Mouse (Mus musculus) heart, embryonic 14.5 days (tissue): Measurements from ENCODE around the gene Efna5. TPM values are rescaled to one million over a fixed set of nuclear protein-coding genes. Genes with fewer than 3 reads are reported as not detected.
A peak's percentile ranks its signal among the peaks of the same experiment; 100 is the strongest.

Experiments
- ATAC-seq: fragments of 200-750 bp; cut with Nextera tagmentation; 2 replicates; pipeline ENCODE4 v1.8.0; 2017; ENCODE audit warnings: low read depth, moderate TSS enrichment; ENCODE audit not compliant: insufficient number of reproducible peaks, insufficient read depth, low FRiP score
- H3K27ac ChIP-seq, 2 experiments: fragments of 200-500 bp in 1 of 2; fragments of 300-500 bp in 1 of 2; sonication (generic) in 1 of 2; replicated peaks in 1 of 2; 2 replicates each; pipeline ENCODE4 v1.5.1; 2012 to 2014; ENCODE audit warnings: low read depth in 2 of 2, low read length in 2 of 2, control low read depth in 1 of 2, mild to moderate bottlenecking in 1 of 2, mixed read lengths in 1 of 2; ENCODE audit not compliant: control insufficient read depth in 1 of 2, insufficient read depth in 1 of 2
- H3K27me3 ChIP-seq: fragments of 300-500 bp; sonication (generic); 2 replicates; pipeline ENCODE4 v1.6.1; 2014; ENCODE audit warnings: mild to moderate bottlenecking, low read length, control low read depth; ENCODE audit not compliant: control insufficient read depth, insufficient read depth
- H3K36me3 ChIP-seq: fragments of 300-500 bp; sonication (generic); 2 replicates; pipeline ENCODE4 v1.6.1; 2014; ENCODE audit warnings: mild to moderate bottlenecking, control low read depth, low read length, mixed read lengths; ENCODE audit not compliant: control insufficient read depth, insufficient read depth
- H3K4me1 ChIP-seq, 2 experiments: fragments of 200-500 bp in 1 of 2; fragments of 300-500 bp in 1 of 2; sonication (generic) in 1 of 2; 2 replicates each; pipeline ENCODE4 v1.6.1; 2012 to 2014; ENCODE audit warnings: low read length in 2 of 2, control low read depth in 1 of 2, mixed read lengths in 1 of 2; ENCODE audit not compliant: control insufficient read depth in 2 of 2, insufficient read depth in 2 of 2
- H3K4me2 ChIP-seq: fragments of 300-500 bp; sonication (generic); 2 replicates; pipeline ENCODE4 v1.6.1; 2014; ENCODE audit warnings: mild to moderate bottlenecking, low read length
- H3K4me3 ChIP-seq, 2 experiments: fragments of 200-500 bp in 1 of 2; fragments of 300-500 bp in 1 of 2; sonication (generic) in 1 of 2; 2 replicates each; pipeline ENCODE4 v1.5.1; 2012 to 2014; ENCODE audit warnings: low read length in 2 of 2, mild to moderate bottlenecking in 2 of 2, control low read depth in 1 of 2, low read depth in 1 of 2, moderate library complexity in 1 of 2; ENCODE audit not compliant: control insufficient read depth in 1 of 2, insufficient read depth in 1 of 2
- H3K9ac ChIP-seq: fragments of 300-500 bp; sonication (generic); 2 replicates; pipeline ENCODE4 v1.6.1; 2014; ENCODE audit warnings: mild to moderate bottlenecking, low read length
- H3K9me3 ChIP-seq: fragments of 300-500 bp; sonication (generic); 2 replicates; pipeline ENCODE4 v1.6.1; 2016; ENCODE audit warnings: low read length, control low read depth; ENCODE audit not compliant: control insufficient read depth
- WGBS: fragments of 180-500 bp; shearing (Covaris S2); extraction: QIAGEN DNeasy Blood & Tissue Kit; methylation state at CpG from one replicate; pipeline ENCODE4 v1.1.7; 2014; 5-methylcytosine and 5-hydroxymethylcytosine counted together
- polyA plus RNA-seq: library from polyadenylated mRNA; unstranded; fragments of >200 nt; fragmentation: Nextera tagmentation; extraction: Ambion mirVana; gene quantifications from 2 replicates; pipeline ENCODE4 v1.2.1, GENCODE M21; 2014

The Efna5 gene
- polyA plus RNA-seq, 1 experiment from 2014 or later, result 26.4 TPM

DNA sequence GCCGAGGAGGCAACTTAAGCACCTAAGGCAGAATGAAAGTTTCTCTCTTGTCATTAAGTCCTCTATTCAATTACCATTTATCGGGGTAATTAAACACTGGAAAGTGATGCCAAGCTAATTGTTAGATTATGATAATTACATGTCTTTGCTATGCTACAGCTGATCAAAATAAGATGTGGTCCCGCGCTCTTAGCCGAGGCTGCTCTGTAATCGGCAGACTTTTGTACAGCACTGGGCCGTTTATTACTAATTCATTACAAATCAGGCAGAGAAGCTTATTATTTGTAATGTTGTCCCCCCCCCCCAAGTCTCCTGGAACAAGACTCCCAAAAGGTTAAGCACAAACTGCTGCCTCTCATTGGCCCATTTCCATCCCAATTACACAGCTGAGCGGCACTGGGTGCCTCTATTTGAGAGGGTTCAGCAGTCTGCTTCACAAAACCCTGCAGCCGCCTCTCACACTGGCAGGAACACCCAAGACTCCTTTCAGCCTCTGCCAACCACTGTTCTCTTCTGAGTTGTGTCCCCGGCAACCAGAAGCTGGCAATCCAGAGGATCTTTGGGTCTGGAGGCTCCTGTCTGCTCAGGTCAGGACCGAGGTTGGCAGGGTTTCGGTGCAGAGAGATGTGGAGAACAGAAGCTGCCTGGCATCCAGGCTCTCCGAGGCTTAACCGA, 221.5 kb downstream of the Efna5 start:
- peaks cover 10 to 55% of the 10 kb centered on the region in 2 experiments for H3K4me1 ChIP-seq
- no peak overlapping the region for H3K9ac ChIP-seq
- no peak overlapping the region for H3K4me3 ChIP-seq
- WGBS, result 88% methylated on average over 14 of the region's 14 CpGs
- ATAC-seq, result no peak
- H3K36me3 ChIP-seq, result no peaks in the 10 kb centered on the region
- H3K27ac ChIP-seq, result no peak overlapping the region
- H3K27me3 ChIP-seq, result no peaks in the 10 kb centered on the region
- H3K9me3 ChIP-seq, result no peaks in the 10 kb centered on the region
- H3K4me2 ChIP-seq, result no peak overlapping the region

DNA sequence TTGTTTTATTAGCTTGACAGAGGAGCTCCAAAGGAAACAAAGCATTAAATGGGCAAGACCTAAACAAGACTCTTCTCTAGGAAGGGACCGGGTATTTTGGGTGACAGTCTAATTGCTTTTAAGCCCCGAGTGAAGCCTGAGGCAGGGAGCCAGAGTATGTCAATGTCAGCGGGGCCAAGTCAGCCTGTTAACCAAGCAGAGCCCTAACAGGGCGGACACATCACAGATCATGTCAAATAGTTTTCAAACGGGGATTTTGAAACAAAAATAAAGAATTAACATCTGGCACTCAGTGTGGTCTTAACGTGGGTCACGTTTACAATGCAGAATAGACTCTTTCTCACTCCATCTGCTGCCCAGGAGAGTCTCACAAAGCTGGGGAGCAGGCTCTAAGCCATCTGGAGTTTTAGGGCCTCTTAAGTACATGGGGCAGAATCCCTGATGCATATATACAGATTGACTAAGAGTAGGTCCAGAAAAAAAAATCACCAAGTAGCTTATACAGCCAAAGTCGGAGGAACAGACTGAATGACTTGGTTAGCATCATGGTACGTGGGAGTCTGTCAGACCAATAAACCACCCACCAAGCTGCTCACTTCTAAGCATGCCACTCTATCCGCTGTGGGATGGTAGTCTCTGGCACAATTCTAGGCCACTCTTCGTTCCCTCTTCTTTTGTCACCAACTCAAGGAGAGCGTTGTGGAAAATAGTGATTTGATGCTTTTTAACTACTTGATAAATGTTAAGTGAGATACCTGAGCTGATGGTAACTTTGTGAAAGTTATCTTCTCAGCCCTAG, 223.1 kb downstream of the Efna5 start:
- no peak overlapping the region for H3K9ac ChIP-seq
- H3K4me2 ChIP-seq, result no peak overlapping the region
- no peaks in the 10 kb centered on the region for H3K27me3 ChIP-seq
- WGBS, result 65% methylated on average over 12 of the region's 12 CpGs
- peaks cover 11 to 49% of the 10 kb centered on the region in 2 experiments for H3K4me1 ChIP-seq
- H3K4me3 ChIP-seq, result no peak overlapping the region
- ATAC-seq, result no peak
- no peaks in the 10 kb centered on the region for H3K36me3 ChIP-seq
- H3K27ac ChIP-seq, result no peak overlapping the region
- no peaks in the 10 kb centered on the region for H3K9me3 ChIP-seq

DNA sequence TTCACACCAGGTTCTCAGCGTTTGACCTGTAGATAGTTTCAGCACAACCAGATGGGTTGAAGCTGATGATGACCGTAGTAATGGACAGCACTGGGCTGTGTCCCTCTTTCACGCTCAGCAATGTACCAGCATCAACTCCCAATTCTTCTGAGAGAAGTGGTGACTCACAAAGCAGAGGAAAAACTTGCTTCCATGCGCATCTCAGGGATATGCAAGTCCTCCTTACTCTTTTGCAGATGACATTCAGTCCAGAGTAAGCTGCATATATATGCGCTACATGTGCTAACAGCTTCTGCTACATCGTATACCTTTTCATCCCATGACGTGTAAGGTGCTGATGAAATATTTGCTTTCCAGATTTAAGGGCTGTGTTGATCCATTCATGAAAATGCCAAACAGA, 224.1 kb downstream of the Efna5 start:
- Histone ChIP-seq H3K27me3 (no peaks in the 10 kb centered on the region), H3K4me3 (no peak overlapping the region), H3K36me3 (no peaks in the 10 kb centered on the region), H3K4me2 (no peak overlapping the region), H3K9ac (no peak overlapping the region), H3K4me1 (peaks cover 14 to 58% of the 10 kb centered on the region in 2 experiments), H3K9me3 (no peaks in the 10 kb centered on the region), H3K27ac (no peak overlapping the region)
- 84% methylated on average over 7 of the region's 7 CpGs for WGBS
- ATAC-seq, result no peak

DNA sequence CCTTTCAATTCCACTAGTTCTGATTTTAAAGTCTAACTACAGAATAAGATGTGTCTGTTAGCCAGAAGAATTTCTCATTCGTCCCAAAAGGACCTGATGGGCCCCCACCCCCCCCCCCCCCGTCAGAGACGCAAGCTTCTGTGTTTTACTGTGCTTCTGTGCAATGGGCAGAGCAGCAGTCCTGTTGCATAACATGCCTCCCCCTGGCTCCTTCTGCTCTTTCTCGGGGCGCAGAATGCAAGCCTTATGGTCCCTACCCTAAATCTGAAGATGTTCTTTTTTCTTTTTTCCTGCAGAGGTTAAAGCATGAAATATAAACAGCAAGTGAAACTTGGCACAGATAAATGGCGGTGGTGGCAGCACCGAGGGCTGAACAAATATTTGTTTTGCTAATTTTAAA, 224.5 kb downstream of the Efna5 start:
- Histone ChIP-seq H3K27ac (no peak overlapping the region), H3K36me3 (no peaks in the 10 kb centered on the region), H3K9me3 (no peaks in the 10 kb centered on the region), H3K4me3 (no peak overlapping the region), H3K27me3 (no peaks in the 10 kb centered on the region), H3K4me1 (peaks cover 13 to 59% of the 10 kb centered on the region in 2 experiments), H3K9ac (peak overlapping the region; percentile 4; the same call in 1 of the 2 replicates), H3K4me2 (peak overlapping the region; percentile 60)
- no peak for ATAC-seq
- 62% methylated on average over 7 of the region's 7 CpGs for WGBS

DNA sequence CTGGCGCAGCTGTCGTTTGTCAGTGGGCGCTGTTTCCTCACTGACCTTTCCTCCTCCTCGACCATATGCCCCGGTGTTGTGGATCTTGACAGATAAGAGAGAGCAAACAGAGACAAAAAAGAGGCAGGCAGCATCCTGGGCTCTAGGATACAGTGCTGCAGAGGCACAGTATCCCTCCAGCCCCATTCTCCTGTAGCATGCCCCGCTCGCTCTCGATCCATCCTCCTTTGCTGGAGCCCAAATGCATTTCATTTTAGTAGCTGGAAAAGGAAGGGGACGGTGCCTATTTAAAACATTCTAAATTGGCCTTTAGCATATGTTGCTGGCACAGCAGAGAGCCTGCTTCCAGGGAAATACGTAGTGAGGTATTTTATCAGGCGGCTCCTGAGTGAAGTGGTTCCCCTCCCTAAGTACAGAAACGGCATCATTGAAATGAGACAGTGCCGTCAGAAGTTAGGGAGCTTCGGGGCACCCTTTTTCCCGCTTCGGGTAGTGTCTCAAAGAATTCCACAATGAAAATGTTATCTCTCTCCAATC, 225.2 kb downstream of the Efna5 start:
- Histone ChIP-seq H3K4me2 (peak overlapping the region; percentile 60), H3K27ac (peak overlapping the region; percentile 21 to 44; a peak in 3 of 4 replicates)
- 16% methylated on average over 16 of the region's 16 CpGs for WGBS

DNA sequence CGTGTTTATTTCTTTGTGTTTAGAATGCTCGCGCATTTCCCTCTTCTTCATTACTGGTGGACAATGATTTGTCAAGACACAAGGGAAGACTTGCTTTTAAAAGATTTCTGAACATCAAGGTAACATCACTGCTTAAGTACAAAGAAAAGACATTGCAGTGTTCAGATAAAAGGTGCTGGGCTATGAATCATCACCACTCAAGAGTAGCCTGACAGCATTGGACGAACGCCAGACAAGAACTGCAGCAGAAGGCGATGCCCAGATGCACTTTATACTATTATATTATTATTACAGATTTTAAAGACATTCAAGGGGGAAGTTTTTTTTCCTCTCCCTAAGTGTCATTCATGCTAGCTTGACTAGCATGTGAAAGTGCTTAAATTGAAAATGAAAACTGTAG, 228.7 kb downstream of the Efna5 start:
- Histone ChIP-seq H3K4me1 (peaks cover 13 to 41% of the 10 kb centered on the region in 2 experiments), H3K27ac (no peak overlapping the region), H3K4me3 (no peak overlapping the region), H3K27me3 (no peaks in the 10 kb centered on the region), H3K4me2 (no peak overlapping the region), H3K36me3 (no peaks in the 10 kb centered on the region), H3K9ac (no peak overlapping the region), H3K9me3 (no peaks in the 10 kb centered on the region)
- no peak for ATAC-seq
- 49% methylated on average over 6 of the region's 6 CpGs for WGBS

More for the DNA sequence above, 225.2 kb downstream of the Efna5 start:
- ATAC-seq, result no peak
- no peaks in the 10 kb centered on the region for H3K9me3 ChIP-seq
- peak overlapping the region in 1 of 2 experiments; percentile 25; a peak in 2 of 4 replicates for H3K4me3 ChIP-seq
- no peaks in the 10 kb centered on the region for H3K27me3 ChIP-seq
- peak overlapping the region; percentile 36; the same call in 1 of the 2 replicates for H3K9ac ChIP-seq
- peaks cover 13 to 53% of the 10 kb centered on the region in 2 experiments for H3K4me1 ChIP-seq
- H3K36me3 ChIP-seq, result no peaks in the 10 kb centered on the region

DNA sequence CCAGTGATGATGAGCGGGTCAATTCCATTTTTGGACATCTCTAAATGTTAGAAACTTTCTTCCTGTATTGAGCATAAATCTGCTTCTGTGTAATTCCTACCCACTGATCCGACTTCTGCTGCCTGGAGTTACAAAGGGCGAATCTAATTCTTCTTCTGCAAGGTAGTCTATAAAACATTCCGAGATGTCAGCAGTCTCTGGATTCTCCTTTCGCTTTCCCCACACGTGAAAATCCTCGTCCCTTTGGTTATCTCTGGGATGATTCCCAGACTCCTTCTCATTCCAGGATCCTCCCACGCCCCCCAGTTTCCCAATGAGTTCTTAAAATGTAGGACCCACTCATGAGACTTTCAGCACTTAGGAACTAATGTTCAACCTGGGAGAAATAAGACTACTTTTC, 229.4 kb downstream of the Efna5 start:
- H3K36me3 ChIP-seq, result no peaks in the 10 kb centered on the region
- no peak for ATAC-seq
- no peaks in the 10 kb centered on the region for H3K27me3 ChIP-seq
- WGBS, result 66% methylated on average over 8 of the region's 8 CpGs
- H3K9me3 ChIP-seq, result no peaks in the 10 kb centered on the region
- peaks cover 11 to 37% of the 10 kb centered on the region in 2 experiments for H3K4me1 ChIP-seq
- H3K9ac ChIP-seq, result no peak overlapping the region
- H3K4me3 ChIP-seq, result no peak overlapping the region
- H3K27ac ChIP-seq, result no peak overlapping the region
- no peak overlapping the region for H3K4me2 ChIP-seq
